Mouse (Mus musculus) liver, embryonic 13.5 days (tissue): ENCODE data around the gene Oosp3. TPM values are rescaled to one million over a fixed set of nuclear protein-coding genes. Genes with fewer than 3 reads are reported as not detected.

ENCODE experiments used
- ATAC-seq: fragments of 200-750 bp; cut with Nextera tagmentation; 2 replicates; pipeline ENCODE4 v1.8.0; 2017; ENCODE audit warnings: low read depth, mild to moderate bottlenecking, moderate number of reproducible peaks, moderate library complexity
- DNase-seq: peaks from one replicate; pipeline ENCODE4 v3.0.0; 2022
- H3K27ac ChIP-seq: fragments of 300-500 bp; sonication (generic); 2 replicates; pipeline ENCODE4 v1.5.1; 2015; ENCODE audit warnings: moderate library complexity, mild to moderate bottlenecking, inconsistent platforms
- H3K27me3 ChIP-seq: fragments of 300-500 bp; sonication (generic); 2 replicates; pipeline ENCODE4 v1.6.1; 2015; ENCODE audit warnings: mild to moderate bottlenecking, inconsistent platforms
- H3K36me3 ChIP-seq: fragments of 300-500 bp; sonication (generic); 2 replicates; pipeline ENCODE4 v1.6.1; 2015; ENCODE audit warnings: mild to moderate bottlenecking, inconsistent platforms
- H3K4me1 ChIP-seq: fragments of 300-500 bp; sonication (generic); replicated peaks from 2 replicates; pipeline ENCODE4 v1.6.1; 2015; ENCODE audit warnings: inconsistent platforms
- H3K4me2 ChIP-seq: fragments of 300-500 bp; sonication (generic); 2 replicates; pipeline ENCODE4 v1.6.1; 2015; ENCODE audit warnings: inconsistent platforms, mild to moderate bottlenecking, moderate library complexity
- H3K4me3 ChIP-seq: fragments of 300-500 bp; sonication (generic); replicated peaks from 2 replicates; pipeline ENCODE4 v1.5.1; 2015; ENCODE audit warnings: mild to moderate bottlenecking, inconsistent platforms
- H3K9ac ChIP-seq: fragments of 300-500 bp; sonication (generic); 2 replicates; pipeline ENCODE4 v1.6.1; 2015; ENCODE audit warnings: mild to moderate bottlenecking, inconsistent platforms
- H3K9me3 ChIP-seq: fragments of 300-500 bp; sonication (generic); replicated peaks from 2 replicates; pipeline ENCODE4 v1.6.1; 2016; ENCODE audit warnings: inconsistent platforms
- WGBS: fragments of 180-500 bp; shearing (Covaris S2); methylation state at CpG from one replicate; pipeline ENCODE4 v1.1.7; 2015; ENCODE audit not compliant: insufficient replicate concordance; 5-methylcytosine and 5-hydroxymethylcytosine counted together
- polyA plus RNA-seq: library from polyadenylated mRNA; unstranded; fragments of >200 nt; fragmentation: Nextera tagmentation; extraction: Ambion mirVana; gene quantifications from 2 replicates; pipeline ENCODE4 v1.2.1, GENCODE M21; 2015

Oosp3 gene
- polyA plus RNA-seq, 1 experiment from 2014 or later: not detected

GRCm38 (mm10) chr19:11725915-11726314 lies 29.1 kb downstream of the Oosp3 start:
- ATAC-seq (peak; percentile 88), DNase-seq (peak; percentile 20)
- Histone ChIP-seq H3K27ac (peak overlapping the region; percentile 73), H3K36me3 (no peaks in the 10 kb centered on the region), H3K4me1 (peaks cover 33% of the 10 kb centered on the region), H3K4me2 (no peak overlapping the region), H3K4me3 (no peak overlapping the region), H3K9me3 (no peaks in the 10 kb centered on the region), H3K27me3 (no peaks in the 10 kb centered on the region), H3K9ac (no peak overlapping the region)
- 10% methylated on average over 2 of the region's 2 CpGs for WGBS

GRCm38 (mm10) chr19:11727304-11727703 lies 30.4 kb downstream of the Oosp3 start:
- 33% methylated on average over 5 of the region's 5 CpGs for WGBS
- Histone ChIP-seq H3K4me3 (no peak overlapping the region), H3K36me3 (no peaks in the 10 kb centered on the region), H3K27ac (0 out of 2 replicates have a peak overlapping the region, but pooled peaks have one; percentile 0), H3K4me2 (no peak overlapping the region), H3K9ac (no peak overlapping the region), H3K4me1 (peaks cover 33% of the 10 kb centered on the region), H3K27me3 (no peaks in the 10 kb centered on the region), H3K9me3 (no peaks in the 10 kb centered on the region)
- ATAC-seq (peak; percentile 83), DNase-seq (peak; percentile 55)

GRCm38 (mm10) chr19:11730278-11730677 lies 33.4 kb downstream of the Oosp3 start:
- no peaks in the 10 kb centered on the region for H3K27me3 ChIP-seq
- ATAC-seq (no peak), DNase-seq (no peak)
- H3K9ac ChIP-seq: no peak overlapping the region
- no peaks in the 10 kb centered on the region for H3K36me3 ChIP-seq
- 59% methylated on average over 1 of the region's 1 CpGs for WGBS
- H3K9me3 ChIP-seq: no peaks in the 10 kb centered on the region
- no peak overlapping the region for H3K27ac ChIP-seq
- H3K4me1 ChIP-seq: peaks cover 25% of the 10 kb centered on the region
- no peak overlapping the region for H3K4me2 ChIP-seq
- H3K4me3 ChIP-seq: no peak overlapping the region

DNA sequence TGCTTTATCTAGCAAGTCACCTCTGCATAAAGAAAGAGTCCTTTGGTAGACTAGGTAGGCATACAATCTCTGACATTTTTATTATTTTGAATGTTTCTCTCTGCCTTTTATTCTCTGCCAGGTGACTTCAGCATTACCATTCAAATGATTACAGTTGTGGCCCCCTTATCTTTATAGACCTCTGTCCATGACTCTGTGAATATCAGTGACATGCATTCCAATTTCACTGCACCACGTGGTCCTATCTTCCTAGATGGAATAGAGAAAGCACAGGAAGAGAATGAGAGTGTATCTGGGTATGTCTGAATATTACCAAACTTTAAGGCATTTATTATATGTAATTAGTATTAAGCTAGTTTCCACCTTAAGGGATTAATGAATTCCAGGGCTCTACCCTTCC lies 39.6 kb downstream of the Oosp3 start:
- 12% methylated on average over 1 of the region's 1 CpGs for WGBS
- Histone ChIP-seq H3K27me3 (no peaks in the 10 kb centered on the region), H3K9ac (no peak overlapping the region), H3K4me3 (no peak overlapping the region), H3K4me1 (peaks cover 11% of the 10 kb centered on the region), H3K9me3 (no peaks in the 10 kb centered on the region), H3K4me2 (no peak overlapping the region), H3K36me3 (no peaks in the 10 kb centered on the region), H3K27ac (no peak overlapping the region)
- peak; percentile 73 for ATAC-seq
- DNase-seq: no peak

GRCm38 (mm10) chr19:11745680-11746079 lies 48.8 kb downstream of the Oosp3 start:
- ATAC-seq: peak; percentile 87

GRCm38 (mm10) chr19:11747298-11747697 lies 50.4 kb downstream of the Oosp3 start, which contains the start of gene Gif:
TSS of gene Gif (plus strand) at chr19:11747554.
- Histone ChIP-seq H3K4me2 (no peak within 1 kb of the TSS), H3K9me3 (no peaks in the 10 kb centered on the region), H3K27ac (no peak within 1 kb of the TSS), H3K27me3 (no peaks in the 10 kb centered on the region), H3K36me3 (no peaks in the 10 kb centered on the region), H3K4me3 (no peak within 1 kb of the TSS), H3K4me1 (peaks cover 16% of the 10 kb centered on the region), H3K9ac (no peak within 1 kb of the TSS)
- WGBS: 72% methylated on average over 2 of the region's 2 CpGs
- ATAC-seq: no peak
- no peak for DNase-seq

More at GRCm38 (mm10) chr19:11745680-11746079, 48.8 kb downstream of the Oosp3 start:
- H3K27ac ChIP-seq: no peak overlapping the region
- DNase-seq: peak; percentile 24
- no peak overlapping the region for H3K9ac ChIP-seq
- H3K4me2 ChIP-seq: no peak overlapping the region
- H3K4me1 ChIP-seq: peaks cover 16% of the 10 kb centered on the region
- H3K9me3 ChIP-seq: no peaks in the 10 kb centered on the region
- no peaks in the 10 kb centered on the region for H3K27me3 ChIP-seq
- no peaks in the 10 kb centered on the region for H3K36me3 ChIP-seq
- no peak overlapping the region for H3K4me3 ChIP-seq

Other genes starting within 250 kb of the Oosp3 start
- 5.2 and 5.7 TPM in 2 replicates for gene Ms4a6c, start 227.7 kb upstream of the Oosp3 start, polyA plus RNA-seq
- gene Gm8369, start 211.1 kb upstream of the Oosp3 start, polyA plus RNA-seq: not detected in 2 replicates
- gene Ms4a6b, start 180.5 kb upstream of the Oosp3 start, polyA plus RNA-seq: 2.2 and 2.5 TPM in 2 replicates
- 0.21 TPM in 2 replicates for gene Ms4a4d, start 160.3 kb upstream of the Oosp3 start, polyA plus RNA-seq
- gene Ms4a6d, start 92.2 kb upstream of the Oosp3 start, polyA plus RNA-seq: 3.0 and 3.6 TPM in 2 replicates
- 0.90 and 1.3 TPM in 2 replicates for gene Ms4a2, start 73.3 kb upstream of the Oosp3 start, polyA plus RNA-seq
- 14.7 and 15.1 TPM in 2 replicates for gene Ms4a3, start 56.2 kb upstream of the Oosp3 start, polyA plus RNA-seq
- 0.49 TPM in 1 of 2 replicates, not detected in the other for gene Oosp2, start 36.5 kb upstream of the Oosp3 start, polyA plus RNA-seq
- gene Oosp1, start 5.9 kb upstream of the Oosp3 start, polyA plus RNA-seq: not detected in 2 replicates
- not detected in 2 replicates for gene Gif, start 50.5 kb downstream of the Oosp3 start, polyA plus RNA-seq
- 53.8 and 55.6 TPM in 2 replicates for gene Mrpl16, start 73.3 kb downstream of the Oosp3 start, polyA plus RNA-seq
- gene Stx3, start 122.3 kb downstream of the Oosp3 start, polyA plus RNA-seq: 1.9 and 2.0 TPM in 2 replicates
- not detected in 2 replicates for gene Olfr1417, start 142.2 kb downstream of the Oosp3 start, polyA plus RNA-seq
- gene Olfr1418, start 164.0 kb downstream of the Oosp3 start, polyA plus RNA-seq: not detected in 2 replicates
- gene Olfr1419, start 178.1 kb downstream of the Oosp3 start, polyA plus RNA-seq: not detected in 2 replicates
- not detected in 2 replicates for gene Olfr1420, start 189.5 kb downstream of the Oosp3 start, polyA plus RNA-seq
- gene Patl1, start 215.3 kb downstream of the Oosp3 start, polyA plus RNA-seq: 6.2 and 8.1 TPM in 2 replicates